Mouse (Mus musculus) limb, embryonic 12.5 days (tissue): ENCODE measurements around the gene Atoh7. TPM values are rescaled to one million over a fixed set of nuclear protein-coding genes. Genes with fewer than 3 reads are reported as not detected.

Experiments
- ATAC-seq: fragments of 200-750 bp; cut with Nextera tagmentation; 2 replicates; pipeline ENCODE4 v1.8.0; 2017; ENCODE audit warnings: low read depth, moderate TSS enrichment; ENCODE audit not compliant: insufficient number of reproducible peaks, insufficient read depth, low FRiP score, low TSS enrichment
- H3K27ac ChIP-seq: fragments of 300-500 bp; sonication (generic); 2 replicates; pipeline ENCODE4 v1.5.1; 2016; ENCODE audit warnings: mild to moderate bottlenecking, moderate library complexity
- H3K27me3 ChIP-seq: fragments of 300-500 bp; sonication (generic); 2 replicates; pipeline ENCODE4 v1.6.1; 2016; ENCODE audit warnings: mild to moderate bottlenecking, moderate library complexity
- H3K36me3 ChIP-seq: fragments of 300-500 bp; sonication (generic); 2 replicates; pipeline ENCODE4 v1.6.1; 2016; ENCODE audit warnings: mild to moderate bottlenecking, moderate library complexity
- H3K4me1 ChIP-seq: fragments of 300-500 bp; sonication (generic); replicated peaks from 2 replicates; pipeline ENCODE4 v1.6.1; 2016
- H3K4me2 ChIP-seq: fragments of 300-500 bp; sonication (generic); 2 replicates; pipeline ENCODE4 v1.6.1; 2016; ENCODE audit warnings: mild to moderate bottlenecking, moderate library complexity
- H3K4me3 ChIP-seq: fragments of 300-500 bp; sonication (generic); replicated peaks from 2 replicates; pipeline ENCODE4 v1.5.1; 2016; ENCODE audit warnings: mild to moderate bottlenecking
- H3K9ac ChIP-seq: fragments of 300-500 bp; sonication (generic); replicated peaks from 2 replicates; pipeline ENCODE4 v1.6.1; 2016; ENCODE audit warnings: mild to moderate bottlenecking, moderate library complexity
- H3K9me3 ChIP-seq: fragments of 300-500 bp; sonication (generic); 2 replicates; pipeline ENCODE4 v1.6.1; 2016; ENCODE audit warnings: mild to moderate bottlenecking, moderate library complexity
- WGBS: fragments of 180-500 bp; shearing (Covaris S2); methylation state at CpG from one replicate; pipeline ENCODE4 v1.1.7; 2016; 5-methylcytosine and 5-hydroxymethylcytosine counted together
- polyA plus RNA-seq: library from polyadenylated mRNA; unstranded; fragments of >200 nt; fragmentation: Nextera tagmentation; extraction: Ambion mirVana; gene quantifications from 2 replicates; pipeline ENCODE4 v1.2.1, GENCODE M21; 2016

Gene Atoh7
- polyA plus RNA-seq, 1 experiment from 2014 or later, result 0.60 TPM

DNA sequence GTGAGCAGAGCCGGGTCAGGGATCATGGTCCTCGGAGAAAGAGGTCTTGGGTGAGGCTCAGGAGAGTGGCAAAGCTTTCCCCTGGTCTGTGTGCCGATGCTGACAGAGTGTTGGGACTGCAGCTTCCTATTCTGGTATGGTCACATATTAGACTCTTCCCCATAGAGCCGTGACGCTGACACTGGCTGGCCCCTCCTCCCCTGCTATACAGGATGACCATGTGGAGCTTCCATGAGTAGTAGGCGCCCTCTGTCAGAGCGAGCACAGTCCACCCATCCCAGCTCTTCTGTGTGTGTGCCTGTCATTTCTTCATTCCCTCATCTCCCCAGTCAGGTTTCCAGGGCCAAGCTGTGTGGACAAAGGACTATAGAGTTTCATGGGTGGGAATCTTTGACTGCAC lies 36.1 kb upstream of the Atoh7 start:
- Histone ChIP-seq H3K9me3 (no peaks in the 10 kb centered on the region), H3K4me2 (no peak overlapping the region), H3K9ac (no peak overlapping the region), H3K4me1 (no peaks in the 10 kb centered on the region), H3K27me3 (0 out of 2 replicates have a peak, but pooled peaks cover 2% of the 10 kb centered on the region), H3K27ac (no peak overlapping the region), H3K36me3 (no peaks in the 10 kb centered on the region), H3K4me3 (no peak overlapping the region)
- 81% methylated on average over 7 of the region's 7 CpGs for whole genome bisulfite sequencing
- ATAC-seq, result no peak

DNA sequence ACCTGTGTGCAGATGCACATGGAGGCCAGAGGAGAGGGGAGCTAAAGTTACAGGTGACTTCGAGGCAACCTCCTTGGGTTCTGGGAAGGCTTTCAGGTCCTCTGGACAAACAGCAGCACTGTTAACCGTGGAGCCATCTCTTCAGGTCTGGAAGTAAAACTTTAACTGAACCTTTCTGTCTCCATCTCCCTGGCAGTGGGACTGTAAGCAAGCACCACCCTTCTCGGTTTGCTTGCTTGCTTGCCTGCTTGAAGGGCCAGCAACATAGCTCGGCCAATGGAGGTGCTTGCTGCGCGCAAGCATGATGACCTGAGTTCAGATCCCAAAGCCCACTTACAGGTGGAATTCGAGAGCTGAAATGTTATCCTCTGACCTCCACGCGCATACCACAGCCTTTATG lies 34.9 kb upstream of the Atoh7 start:
- no peaks in the 10 kb centered on the region for H3K4me1 ChIP-seq
- no peak overlapping the region for H3K27ac ChIP-seq
- WGBS, result 81% methylated on average over 9 of the region's 9 CpGs

DNA sequence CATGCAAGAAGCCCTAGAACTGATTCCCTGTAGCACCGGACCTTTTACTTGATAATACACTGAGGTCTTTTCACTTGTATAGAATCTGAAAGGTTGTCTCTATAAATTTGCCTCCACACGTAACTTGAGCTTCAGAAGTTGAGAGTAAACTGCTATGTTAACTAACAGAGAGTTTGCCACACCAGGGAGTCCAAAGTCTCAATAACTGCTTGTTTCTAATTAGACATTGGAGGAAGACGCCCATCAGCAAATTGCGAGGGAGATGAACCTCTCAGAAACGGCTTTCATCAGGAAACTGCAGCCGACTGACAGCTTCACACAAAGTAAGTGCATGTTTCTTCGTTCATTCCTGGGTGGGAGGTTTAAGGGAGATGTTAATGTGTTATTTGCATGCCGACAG lies 33.9 kb upstream of the Atoh7 start:
- Histone ChIP-seq H3K4me3 (no peak overlapping the region), H3K9ac (no peak overlapping the region), H3K4me2 (no peak overlapping the region), H3K4me1 (no peaks in the 10 kb centered on the region), H3K9me3 (no peaks in the 10 kb centered on the region), H3K27me3 (0 out of 2 replicates have a peak, but pooled peaks cover 2% of the 10 kb centered on the region), H3K27ac (no peak overlapping the region), H3K36me3 (no peaks in the 10 kb centered on the region)
- ATAC-seq, result no peak
- 54% methylated on average over 8 of the region's 8 CpGs for WGBS

More for the DNA sequence above, 34.9 kb upstream of the Atoh7 start:
- Histone ChIP-seq H3K27me3 (0 out of 2 replicates have a peak, but pooled peaks cover 2% of the 10 kb centered on the region), H3K4me3 (no peak overlapping the region), H3K9ac (no peak overlapping the region), H3K36me3 (no peaks in the 10 kb centered on the region), H3K4me2 (no peak overlapping the region), H3K9me3 (no peaks in the 10 kb centered on the region)
- no peak for ATAC-seq

DNA sequence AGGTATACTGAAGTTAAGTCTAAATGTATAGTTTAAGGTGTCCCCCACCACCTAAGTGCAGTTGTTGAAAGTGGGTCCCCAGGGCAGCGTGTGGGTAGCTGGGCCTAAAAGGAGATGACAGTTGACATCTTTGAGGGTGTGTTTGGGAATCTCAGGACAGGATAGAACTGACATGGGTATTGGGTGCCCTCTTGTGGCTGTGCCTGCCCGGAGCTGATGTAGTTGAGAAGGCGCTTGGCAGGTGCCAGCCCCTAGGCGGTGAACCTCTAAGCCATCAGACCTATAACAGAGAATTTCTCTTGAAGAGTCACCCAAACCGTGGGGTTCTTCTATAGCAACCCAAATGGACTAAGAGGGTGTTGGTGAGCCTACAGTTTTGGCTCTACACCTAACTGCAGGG lies 33.5 kb upstream of the Atoh7 start:
- H3K27me3 ChIP-seq, result 0 out of 2 replicates have a peak, but pooled peaks cover 2% of the 10 kb centered on the region
- ATAC-seq, result 0 out of 2 replicates have a peak, but pooled peaks have one; percentile 57
- 9% methylated on average over 5 of the region's 5 CpGs for WGBS
- no peaks in the 10 kb centered on the region for H3K9me3 ChIP-seq
- no peak overlapping the region for H3K4me3 ChIP-seq
- no peak overlapping the region for H3K9ac ChIP-seq
- no peaks in the 10 kb centered on the region for H3K36me3 ChIP-seq
- H3K4me2 ChIP-seq, result no peak overlapping the region
- no peaks in the 10 kb centered on the region for H3K4me1 ChIP-seq
- H3K27ac ChIP-seq, result no peak overlapping the region

DNA sequence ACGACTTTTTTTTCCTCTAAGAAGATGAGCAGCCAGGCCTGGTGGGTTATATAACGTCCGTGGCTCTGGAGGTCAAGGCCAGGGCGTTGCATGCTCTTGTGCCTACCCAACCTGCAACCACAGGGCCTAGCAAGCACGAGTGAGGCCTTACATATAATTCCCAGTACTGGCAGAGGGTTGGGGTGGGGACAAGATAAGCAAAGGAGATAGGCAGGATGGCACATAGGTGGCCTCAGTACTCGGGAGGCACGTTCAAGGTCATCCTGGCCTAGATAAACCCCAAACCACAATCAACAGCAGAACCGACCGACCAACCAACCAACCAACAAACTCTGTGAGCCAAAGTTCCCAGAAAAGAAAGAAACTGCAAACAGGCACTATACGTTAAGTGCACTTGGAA lies 13.1 kb upstream of the Atoh7 start:
- ATAC-seq, result no peak
- H3K27ac ChIP-seq, result no peak overlapping the region
- no peak overlapping the region for H3K4me2 ChIP-seq
- H3K9ac ChIP-seq, result no peak overlapping the region
- H3K4me1 ChIP-seq, result peaks cover 9% of the 10 kb centered on the region
- no peaks in the 10 kb centered on the region for H3K36me3 ChIP-seq
- peaks cover 19% of the 10 kb centered on the region for H3K27me3 ChIP-seq
- 77% methylated on average over 10 of the region's 10 CpGs for WGBS
- no peak overlapping the region for H3K4me3 ChIP-seq
- H3K9me3 ChIP-seq, result no peaks in the 10 kb centered on the region

DNA sequence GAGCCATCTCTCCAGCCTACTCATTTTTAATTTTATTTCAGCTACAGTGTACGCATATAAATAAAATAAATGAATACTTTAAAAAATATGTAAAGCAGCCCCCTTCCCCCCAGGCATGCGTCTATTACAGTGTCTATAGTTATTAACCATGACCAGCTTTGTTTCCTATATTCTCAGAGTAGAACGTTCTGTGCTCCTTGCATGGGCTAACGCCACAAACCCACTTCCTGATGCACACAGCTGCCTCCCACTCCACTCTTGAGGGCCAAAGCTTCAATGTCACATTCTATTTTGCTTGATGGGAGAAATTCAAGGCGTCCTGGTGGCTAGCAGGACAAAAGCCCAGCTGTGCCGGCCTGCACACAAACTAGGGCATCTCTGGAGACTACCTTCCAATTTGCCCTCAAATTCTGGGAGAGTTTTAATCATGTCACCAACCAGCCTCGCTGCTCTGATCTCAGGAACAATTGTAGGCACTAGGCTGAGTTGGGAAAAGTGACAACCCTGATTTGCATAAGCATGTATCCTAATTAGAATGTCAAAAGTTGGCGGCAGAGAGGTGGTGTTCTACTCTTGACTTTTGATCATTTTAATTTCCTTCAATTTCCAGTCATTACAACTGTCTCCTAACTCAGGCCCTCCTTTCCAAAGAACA lies 10.2 kb upstream of the Atoh7 start:
- no peaks in the 10 kb centered on the region for H3K36me3 ChIP-seq
- no peak for ATAC-seq
- H3K27ac ChIP-seq, result no peak overlapping the region
- 40% methylated on average over 8 of the region's 8 CpGs for WGBS
- peak overlapping the region; percentile 33 for H3K4me3 ChIP-seq
- peaks cover 14% of the 10 kb centered on the region for H3K4me1 ChIP-seq
- H3K9me3 ChIP-seq, result no peaks in the 10 kb centered on the region
- peak overlapping the region; percentile 57 for H3K4me2 ChIP-seq
- H3K27me3 ChIP-seq, result peaks cover 19% of the 10 kb centered on the region
- H3K9ac ChIP-seq, result no peak overlapping the region

DNA sequence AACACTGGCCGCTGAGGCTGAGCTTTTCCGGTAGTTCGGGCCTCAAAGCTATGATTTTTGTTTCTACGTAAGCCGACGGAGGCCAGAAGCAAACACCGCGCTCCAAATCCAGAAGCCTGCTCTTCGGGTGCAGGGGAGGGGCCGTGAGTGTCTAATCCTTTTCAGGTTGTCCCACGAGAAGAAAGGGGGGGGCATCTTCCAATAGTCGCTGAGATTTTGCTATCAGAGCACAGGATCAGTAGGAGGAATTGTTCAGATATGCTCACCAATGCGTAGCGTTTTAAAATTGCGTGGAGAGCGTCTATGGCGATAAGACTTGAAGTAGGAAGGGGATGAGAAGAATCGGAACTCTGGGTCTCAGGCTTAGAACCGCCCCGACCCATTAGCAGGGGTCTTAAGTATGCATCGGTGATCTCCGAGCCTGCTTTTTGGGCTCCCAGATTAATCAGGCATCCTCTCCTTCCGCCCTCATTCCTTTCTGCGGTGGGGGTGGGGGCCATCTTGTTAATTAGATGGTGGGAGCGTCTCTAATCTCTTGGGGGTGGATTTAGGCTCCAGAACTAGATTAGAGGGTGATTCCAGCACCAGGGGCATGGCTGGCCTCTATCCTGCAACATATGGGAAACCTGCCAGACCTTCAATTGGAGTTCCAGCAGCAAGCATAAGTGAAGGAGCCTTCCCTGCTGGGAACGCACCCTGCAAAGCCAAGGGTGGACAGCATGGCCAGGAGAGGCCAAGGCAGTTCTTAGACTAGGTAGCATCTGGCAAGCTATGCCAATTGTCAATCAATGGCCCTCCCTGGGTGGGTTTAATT lies 9.5 kb upstream of the Atoh7 start:
- Histone ChIP-seq H3K9ac (peak overlapping the region; percentile 47; the same call in 1 of the 2 replicates), H3K27ac (no peak overlapping the region), H3K4me2 (peak overlapping the region; percentile 57), H3K4me1 (peaks cover 14% of the 10 kb centered on the region), H3K4me3 (peak overlapping the region; percentile 33), H3K27me3 (peaks cover 19% of the 10 kb centered on the region), H3K36me3 (no peaks in the 10 kb centered on the region), H3K9me3 (no peaks in the 10 kb centered on the region)
- no peak for ATAC-seq
- WGBS, result 7% methylated on average over 26 of the region's 26 CpGs

DNA sequence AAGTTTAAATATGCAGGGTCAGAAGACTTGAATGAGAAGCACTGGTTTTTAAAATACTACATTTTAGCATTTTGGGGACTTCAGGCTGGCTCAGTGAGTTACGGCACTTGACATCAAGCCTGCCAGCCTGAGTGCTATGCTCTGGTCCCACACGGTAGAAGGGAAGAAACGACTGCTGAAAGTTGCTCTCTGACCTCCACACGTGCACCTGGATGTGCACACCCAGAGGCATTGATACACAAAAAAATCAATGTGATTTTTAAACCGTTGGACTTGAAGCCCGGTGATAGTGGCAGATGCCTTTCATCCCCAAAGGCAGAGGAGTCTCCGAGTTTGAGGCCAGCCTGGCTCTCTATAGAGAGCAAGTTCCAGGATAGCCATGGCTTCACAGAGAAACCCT lies 7.5 kb upstream of the Atoh7 start:
- Histone ChIP-seq H3K27me3 (peaks cover 19% of the 10 kb centered on the region), H3K9me3 (no peaks in the 10 kb centered on the region), H3K27ac (no peak overlapping the region), H3K4me1 (peaks cover 14% of the 10 kb centered on the region), H3K9ac (no peak overlapping the region), H3K4me2 (no peak overlapping the region), H3K36me3 (no peaks in the 10 kb centered on the region), H3K4me3 (no peak overlapping the region)
- ATAC-seq, result no peak
- 57% methylated on average over 7 of the region's 7 CpGs for WGBS

DNA sequence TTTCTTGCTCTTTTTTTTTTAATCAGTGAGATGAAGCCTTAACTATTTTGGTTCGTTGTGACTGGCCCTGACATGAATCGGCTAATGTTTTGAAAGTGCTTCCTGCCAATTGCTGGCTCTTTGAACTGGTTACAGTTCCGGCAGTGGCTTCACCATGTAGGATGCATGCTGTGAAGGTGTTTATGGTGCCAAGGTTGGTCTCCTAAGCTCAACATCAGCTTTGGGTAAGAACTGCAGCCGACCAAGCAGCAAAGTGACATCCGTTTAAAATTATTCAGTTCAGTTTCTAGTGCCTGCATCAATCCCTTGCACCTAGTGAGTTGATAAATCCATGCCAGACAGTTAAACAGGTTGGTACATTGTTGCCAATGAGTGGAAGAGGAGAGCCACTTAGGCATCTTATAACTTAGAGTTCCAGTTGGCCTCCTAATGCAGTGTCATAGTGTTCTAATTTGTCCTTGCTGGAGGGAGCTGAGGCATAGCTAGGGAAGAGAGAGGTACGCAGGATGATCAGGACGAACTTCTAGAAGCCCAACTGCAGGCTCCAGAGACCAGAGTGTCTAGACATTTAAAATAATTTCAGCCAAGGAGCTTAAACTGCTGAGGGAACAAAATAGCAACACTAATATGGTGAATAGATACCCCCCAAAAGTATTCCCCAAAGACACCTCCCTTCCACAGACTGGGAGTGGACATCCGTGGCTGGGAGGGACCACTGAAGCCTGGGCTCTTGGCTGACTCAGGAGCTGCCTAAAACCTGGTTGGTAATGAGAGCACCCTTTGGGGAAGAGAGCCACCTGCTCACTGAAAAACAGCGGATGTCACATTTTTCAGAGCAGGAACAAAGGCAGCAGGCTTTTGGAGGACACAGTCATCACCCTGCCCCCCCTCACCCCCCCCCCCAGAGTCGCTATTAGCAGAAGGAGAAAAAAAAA lies 6.6 kb upstream of the Atoh7 start:
- Histone ChIP-seq H3K4me2 (no peak overlapping the region), H3K27ac (no peak overlapping the region), H3K4me1 (peaks cover 14% of the 10 kb centered on the region), H3K9ac (no peak overlapping the region), H3K27me3 (peaks cover 24% of the 10 kb centered on the region), H3K9me3 (no peaks in the 10 kb centered on the region), H3K36me3 (no peaks in the 10 kb centered on the region), H3K4me3 (no peak overlapping the region)
- no peak for ATAC-seq
- WGBS, result 53% methylated on average over 10 of the region's 10 CpGs

DNA sequence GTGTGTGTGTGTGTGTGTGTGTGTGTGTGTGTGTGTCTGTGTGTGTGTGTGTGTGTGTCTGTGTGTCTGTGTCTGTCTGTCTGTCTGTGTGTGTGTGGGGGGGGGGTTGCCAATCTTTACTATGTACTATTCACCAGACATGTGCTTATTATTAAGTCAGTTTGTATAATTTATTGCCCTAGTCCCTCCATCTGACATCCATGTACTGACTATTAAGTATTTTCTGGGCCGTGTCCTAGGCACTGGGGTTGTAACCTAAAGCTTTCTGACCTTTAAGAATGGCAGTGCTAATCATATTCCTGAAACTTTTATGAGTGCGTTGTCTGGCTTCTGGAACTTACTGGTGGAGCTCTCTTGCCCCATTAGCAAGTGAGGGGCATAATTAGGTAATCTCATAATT lies 2.7 kb upstream of the Atoh7 start:
- Histone ChIP-seq H3K4me2 (no peak overlapping the region), H3K36me3 (no peaks in the 10 kb centered on the region), H3K9ac (no peak overlapping the region), H3K4me3 (no peak overlapping the region), H3K4me1 (peaks cover 17% of the 10 kb centered on the region), H3K27me3 (peaks cover 34% of the 10 kb centered on the region), H3K27ac (no peak overlapping the region), H3K9me3 (no peaks in the 10 kb centered on the region)
- 24% methylated on average over 2 of the region's 2 CpGs for WGBS
- no peak for ATAC-seq

DNA sequence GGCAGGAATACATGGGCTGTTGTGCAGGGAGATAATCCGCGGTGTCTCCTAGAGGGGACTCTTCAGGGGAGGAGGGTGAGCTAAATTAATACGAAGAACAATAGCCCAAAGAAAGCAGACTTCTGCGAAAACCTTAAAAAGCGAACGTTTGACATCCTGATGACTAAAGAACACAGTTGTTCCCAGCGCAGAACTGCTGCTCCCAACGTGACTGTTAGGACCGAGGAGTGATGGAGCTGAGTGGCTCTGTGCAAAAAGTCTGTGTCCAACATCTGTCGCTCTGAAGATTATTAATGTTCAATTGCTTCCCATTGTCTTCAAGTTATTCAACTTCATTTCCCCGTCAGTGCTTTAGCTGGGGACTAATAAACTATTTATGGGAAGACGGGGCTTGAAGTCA lies 1.3 kb upstream of the Atoh7 start:
- H3K27ac ChIP-seq, result no peak overlapping the region
- no peak for ATAC-seq
- no peak overlapping the region for H3K4me3 ChIP-seq
- H3K36me3 ChIP-seq, result no peaks in the 10 kb centered on the region
- H3K9me3 ChIP-seq, result no peaks in the 10 kb centered on the region
- H3K27me3 ChIP-seq, result peaks cover 36% of the 10 kb centered on the region
- peaks cover 13% of the 10 kb centered on the region for H3K4me1 ChIP-seq
- H3K9ac ChIP-seq, result no peak overlapping the region
- WGBS, result 63% methylated on average over 12 of the region's 12 CpGs
- no peak overlapping the region for H3K4me2 ChIP-seq
